Mouse (Mus musculus) midbrain, postnatal 0 days (tissue): ENCODE data around the gene Zmiz2. TPM values are rescaled to one million over a fixed set of nuclear protein-coding genes. Genes with fewer than 3 reads are reported as not detected.
A peak's percentile ranks its signal among the peaks of the same experiment; 100 is the strongest.

ENCODE experiments used
- ATAC-seq: fragments of 200-750 bp; cut with Nextera tagmentation; 2 replicates; pipeline ENCODE4 v1.8.0; 2017; ENCODE audit warnings: moderate number of reproducible peaks, mild to moderate bottlenecking, moderate TSS enrichment, moderate library complexity; ENCODE audit not compliant: low FRiP score
- DNase-seq: peaks from one replicate; pipeline ENCODE4 v3.0.0-alpha.2; 2015; ENCODE audit warnings: low spot score
- H3K27ac ChIP-seq: fragments of 300-500 bp; sonication (generic); 2 replicates; pipeline ENCODE4 v1.5.1; 2014; ENCODE audit warnings: low read depth, mild to moderate bottlenecking, low read length, mixed read lengths
- H3K27me3 ChIP-seq: fragments of 300-500 bp; sonication (generic); 2 replicates; pipeline ENCODE4 v1.6.1; 2014; ENCODE audit warnings: low read length, control low read depth, mixed read lengths; ENCODE audit not compliant: insufficient read depth
- H3K36me3 ChIP-seq: fragments of 300-500 bp; sonication (generic); 2 replicates; pipeline ENCODE4 v1.6.1; 2014; ENCODE audit warnings: low read length, control low read depth, mixed read lengths; ENCODE audit not compliant: insufficient read depth
- H3K4me1 ChIP-seq: fragments of 300-500 bp; sonication (generic); 2 replicates; pipeline ENCODE4 v1.6.1; 2014; ENCODE audit warnings: mild to moderate bottlenecking, control low read depth, antibody characterized with exemption, low read length, mixed read lengths; ENCODE audit not compliant: insufficient read depth
- H3K4me2 ChIP-seq: fragments of 300-500 bp; sonication (generic); 2 replicates; pipeline ENCODE4 v1.6.1; 2014; ENCODE audit warnings: low read depth, mild to moderate bottlenecking, low read length, mixed read lengths; ENCODE audit not compliant: poor library complexity, severe bottlenecking
- H3K4me3 ChIP-seq: fragments of 300-500 bp; sonication (generic); 2 replicates; pipeline ENCODE4 v1.5.1; 2014; ENCODE audit warnings: low read depth, mild to moderate bottlenecking, low read length, moderate library complexity
- H3K9ac ChIP-seq: fragments of 300-500 bp; sonication (generic); replicated peaks from 2 replicates; pipeline ENCODE4 v1.6.1; 2014; ENCODE audit warnings: mild to moderate bottlenecking, low read length, moderate library complexity, mixed read lengths; ENCODE audit not compliant: poor library complexity, severe bottlenecking
- H3K9me3 ChIP-seq: fragments of 300-500 bp; sonication (generic); 2 replicates; pipeline ENCODE4 v1.6.1; 2016; ENCODE audit warnings: low read length, control low read depth
- CTCF ChIP-seq: IDR thresholded peaks from 2 replicates; pipeline ENCODE4 v1.5.1; 2016; ENCODE audit warnings: antibody characterized with exemption, mild to moderate bottlenecking
- WGBS: fragments of 180-500 bp; shearing (Covaris S2); extraction: QIAGEN DNeasy Blood & Tissue Kit; methylation state at CpG from one replicate; pipeline ENCODE4 v1.1.7; 2014; 5-methylcytosine and 5-hydroxymethylcytosine counted together
- polyA plus RNA-seq: library from polyadenylated mRNA; unstranded; fragments of >200 nt; fragmentation: Nextera tagmentation; extraction: Ambion mirVana; gene quantifications from 2 replicates; pipeline ENCODE4 v1.2.1, GENCODE M21; 2015
- total RNA-seq: library from RNA; depleted of rRNA; stranded (reverse); fragments of >200 nt; gene quantifications from 2 replicates; pipeline ENCODE4 v1.2.3, GENCODE M21; 2014

Gene Zmiz2
- total and polyA plus RNA-seq, 2 experiments from 2014 or later: 36.0 to 153 TPM

DNA sequence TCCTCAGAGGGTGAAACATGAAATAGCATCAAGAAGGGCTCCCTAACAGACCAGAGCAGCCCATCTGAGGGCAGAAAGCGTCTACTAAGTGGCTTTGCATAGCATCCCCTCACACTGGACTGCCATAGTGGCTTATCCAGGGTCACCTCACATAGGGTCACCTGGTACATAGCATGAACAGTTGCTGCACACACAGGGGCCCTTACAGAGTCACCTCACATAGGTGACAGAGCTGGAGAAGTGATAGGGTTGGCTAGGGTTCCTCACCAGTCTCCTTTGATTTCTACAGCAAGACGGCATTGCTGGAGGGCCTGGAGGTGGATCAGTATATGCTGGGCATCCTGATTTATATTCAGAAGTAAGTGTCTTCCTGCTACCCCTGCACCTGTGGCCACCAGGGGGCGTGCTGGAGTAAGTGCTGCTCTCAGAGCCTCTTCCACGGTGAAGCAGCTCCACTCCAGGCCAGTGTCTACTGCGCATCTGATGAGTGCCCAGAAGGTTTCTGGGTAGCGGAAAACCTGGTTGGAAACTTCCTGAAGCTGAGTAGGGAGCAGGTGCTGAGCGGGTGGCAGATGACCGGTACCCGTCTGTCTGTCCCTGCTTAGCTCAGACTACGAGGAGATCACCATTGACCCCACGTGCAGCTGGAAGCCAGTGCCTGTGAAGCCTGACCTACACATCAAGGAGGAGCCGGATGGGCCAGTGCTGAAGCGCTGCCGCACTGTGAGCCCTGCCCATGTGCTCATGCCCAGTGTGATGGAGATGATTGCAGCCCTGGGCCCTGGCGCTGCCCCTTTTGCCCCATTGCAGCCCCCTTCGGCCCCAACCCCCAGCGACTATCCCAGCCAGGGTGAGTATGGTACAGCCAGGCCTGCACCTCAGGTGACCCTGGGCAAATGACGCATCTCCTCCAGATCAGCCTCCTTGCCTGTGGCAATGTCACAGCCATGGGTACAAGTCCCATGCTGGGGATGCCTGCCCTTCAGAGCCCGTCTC lies 13.9 kb downstream of the Zmiz2 start:
- Histone ChIP-seq H3K4me3 (no peak overlapping the region), H3K27me3 (no peaks in the 10 kb centered on the region), H3K9me3 (no peaks in the 10 kb centered on the region), H3K27ac (no peak overlapping the region), H3K9ac (no peak overlapping the region), H3K4me2 (no peak overlapping the region), H3K4me1 (no peaks in the 10 kb centered on the region), H3K36me3 (peaks cover 77% of the 10 kb centered on the region)
- peak; percentile 71 for TF ChIP-seq CTCF
- 88% methylated on average over 19 of the region's 19 CpGs for WGBS
- no peak for ATAC-seq
- no peak for DNase-seq

DNA sequence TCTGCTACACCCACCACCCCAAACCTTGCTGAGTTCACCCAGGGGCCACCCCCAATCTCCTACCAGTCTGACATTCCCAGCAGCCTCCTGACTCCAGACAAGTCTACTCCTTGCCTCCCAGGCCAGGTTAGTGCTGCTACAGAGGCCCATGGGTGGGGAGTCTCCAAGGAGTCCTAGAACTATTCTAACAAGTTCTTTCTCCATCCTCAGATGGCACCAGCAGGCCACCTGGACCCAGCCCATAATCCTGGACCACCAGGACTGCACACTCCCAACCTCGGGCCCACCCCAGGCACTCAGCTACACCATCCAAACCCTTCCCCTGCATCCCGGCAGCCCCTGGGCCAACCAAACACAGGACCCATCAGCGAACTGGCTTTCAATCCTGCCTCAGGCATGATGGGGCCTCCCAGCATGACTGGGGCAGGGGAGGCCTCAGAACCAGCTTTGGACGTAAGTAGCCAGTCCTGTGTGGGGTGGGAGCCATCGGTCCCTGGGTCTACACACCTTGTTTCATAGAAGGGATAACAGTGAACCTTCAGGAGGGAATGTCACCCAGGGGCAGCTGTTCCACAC lies 15.0 kb downstream of the Zmiz2 start:
- Histone ChIP-seq H3K4me3 (no peak overlapping the region), H3K4me2 (no peak overlapping the region), H3K27me3 (no peaks in the 10 kb centered on the region), H3K9me3 (no peaks in the 10 kb centered on the region), H3K4me1 (no peaks in the 10 kb centered on the region), H3K36me3 (peaks cover 68% of the 10 kb centered on the region), H3K9ac (no peak overlapping the region), H3K27ac (no peak overlapping the region)
- ATAC-seq (no peak), DNase-seq (no peak)
- 88% methylated on average over 5 of the region's 5 CpGs for WGBS
- TF ChIP-seq CTCF: no peak

DNA sequence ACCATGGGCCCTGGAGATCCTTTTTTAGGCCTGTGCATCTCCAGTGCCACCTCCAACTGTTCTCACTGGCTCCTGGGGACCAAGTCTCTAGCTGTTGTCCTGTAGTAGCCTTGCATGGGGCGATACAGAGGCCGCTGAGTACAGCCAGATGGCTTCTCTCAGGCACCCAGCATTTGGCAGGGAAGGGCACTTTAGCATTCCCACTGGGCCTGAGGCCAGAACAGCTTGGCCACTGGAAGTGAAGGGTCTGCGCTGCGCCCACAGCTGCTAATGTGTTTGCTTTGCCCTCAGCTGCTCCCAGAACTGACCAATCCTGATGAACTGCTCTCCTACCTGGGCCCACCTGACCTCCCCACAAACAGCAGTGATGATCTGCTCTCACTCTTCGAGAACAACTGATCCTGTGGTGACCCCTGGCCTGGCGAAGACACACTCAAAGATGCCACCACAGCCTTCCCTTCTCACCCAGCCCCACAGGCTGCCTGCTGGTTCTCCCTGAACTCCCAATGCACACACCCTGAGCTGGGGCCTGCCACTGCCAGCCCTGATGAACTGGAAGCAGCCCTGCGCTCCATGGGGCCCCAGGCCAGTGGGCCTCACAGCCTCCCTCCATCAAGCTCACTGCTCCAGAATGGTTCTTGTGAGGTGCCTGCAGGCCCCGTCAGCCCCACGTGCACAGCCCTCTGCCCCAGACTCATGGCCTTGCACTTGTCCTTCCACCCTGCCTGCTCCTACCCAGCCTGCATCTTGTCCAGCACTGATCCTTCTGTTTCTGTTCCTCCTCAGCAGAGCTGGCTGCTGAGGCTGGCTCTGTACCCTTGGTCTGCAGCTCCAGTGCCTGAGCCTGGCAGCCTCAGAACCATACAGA lies 16.1 kb downstream of the Zmiz2 start:
- H3K4me3 ChIP-seq: no peak overlapping the region
- no peaks in the 10 kb centered on the region for H3K4me1 ChIP-seq
- no peak for TF ChIP-seq CTCF
- H3K27ac ChIP-seq: peak overlapping the region; percentile 47; the same call in 1 of the 2 replicates
- no peak overlapping the region for H3K4me2 ChIP-seq
- H3K9me3 ChIP-seq: no peaks in the 10 kb centered on the region
- ATAC-seq (no peak), DNase-seq (peak; percentile 79)
- WGBS: 85% methylated on average over 9 of the region's 9 CpGs
- H3K36me3 ChIP-seq: peaks cover 59% of the 10 kb centered on the region
- no peaks in the 10 kb centered on the region for H3K27me3 ChIP-seq
- no peak overlapping the region for H3K9ac ChIP-seq

DNA sequence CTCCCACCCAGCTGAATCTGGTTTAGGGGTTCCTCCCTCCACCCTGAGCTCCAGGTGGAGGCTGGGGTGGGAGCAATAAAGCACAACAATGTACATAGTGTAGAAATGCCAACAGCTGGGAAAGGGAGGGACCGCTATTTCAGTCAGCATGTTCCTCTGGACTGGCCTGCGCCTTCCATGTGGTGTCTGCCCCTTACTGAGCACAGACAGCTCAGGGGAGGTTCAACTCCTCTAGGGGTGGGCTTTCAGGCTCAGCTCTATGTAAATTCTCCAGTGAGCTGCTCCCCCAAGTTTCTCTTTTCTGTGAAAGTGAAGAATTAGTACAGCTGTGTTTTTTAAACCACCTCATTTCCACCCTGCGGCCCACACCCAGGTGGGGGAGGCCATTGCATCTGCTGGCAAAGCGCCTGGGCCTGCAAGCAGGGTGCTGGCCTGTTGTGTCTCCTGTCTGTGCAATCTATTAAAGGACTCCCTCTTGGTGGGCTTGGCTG lies 16.8 kb downstream of the Zmiz2 start:
- Histone ChIP-seq H3K9ac (no peak overlapping the region), H3K36me3 (peaks cover 53% of the 10 kb centered on the region)
- no peak for DNase-seq

DNA sequence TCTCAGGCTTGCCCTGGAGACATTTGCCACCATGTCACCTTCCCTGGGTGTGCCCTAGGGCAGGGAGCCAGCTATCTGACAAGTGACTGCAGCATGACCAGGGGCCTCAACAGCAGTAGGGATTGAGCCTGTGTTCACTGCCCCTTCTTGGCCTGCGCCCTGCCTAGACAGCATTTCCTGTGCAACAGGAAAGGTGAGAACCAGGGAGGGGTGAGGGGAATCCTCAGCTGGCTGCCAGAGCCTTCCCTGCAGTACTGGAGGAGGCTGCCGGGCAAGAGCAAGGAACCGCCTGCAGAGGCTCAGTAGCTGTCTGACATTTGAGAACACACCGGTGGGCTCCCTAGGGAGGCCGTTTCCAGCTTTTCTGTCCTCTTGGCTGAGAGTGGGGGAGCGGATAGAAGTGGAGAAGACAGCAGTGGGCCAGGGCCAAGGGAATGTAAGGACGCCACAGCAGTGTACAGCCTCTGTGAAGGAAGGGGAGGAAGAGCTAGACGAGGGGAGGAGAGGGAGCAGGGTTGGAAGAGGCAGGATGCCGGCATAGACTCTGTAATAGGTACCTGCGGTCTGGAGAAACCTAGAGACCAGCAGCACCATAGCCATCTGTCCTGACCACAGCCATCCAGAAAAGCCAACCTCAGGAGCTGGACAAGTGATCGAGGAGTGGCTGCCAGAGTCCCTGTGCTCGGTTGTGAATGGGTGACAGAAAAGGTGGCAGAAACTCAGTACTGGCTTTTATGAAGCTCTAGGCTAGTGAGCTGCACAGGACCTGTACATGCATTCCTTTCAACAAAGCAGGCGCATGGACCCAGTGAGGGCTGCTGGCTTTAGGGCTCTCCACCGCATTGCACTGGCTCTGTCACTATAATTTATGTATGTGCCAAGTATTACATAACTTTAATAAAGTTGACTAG lies 17.6 kb downstream of the Zmiz2 start:
- Histone ChIP-seq H3K27me3 (no peaks in the 10 kb centered on the region), H3K4me2 (no peak overlapping the region), H3K9ac (peak overlapping the region; percentile 42; the same call in 1 of the 2 replicates), H3K36me3 (peaks cover 45% of the 10 kb centered on the region), H3K4me1 (no peaks in the 10 kb centered on the region), H3K27ac (peak overlapping the region; percentile 65), H3K4me3 (no peak overlapping the region), H3K9me3 (no peaks in the 10 kb centered on the region)
- no peak for TF ChIP-seq CTCF
- DNase-seq (peak; percentile 48), ATAC-seq (no peak)
- 44% methylated on average over 14 of the region's 14 CpGs for WGBS

More for the DNA sequence above, 16.8 kb downstream of the Zmiz2 start:
- Histone ChIP-seq H3K4me1 (no peaks in the 10 kb centered on the region), H3K27ac (peak overlapping the region; percentile 47), H3K27me3 (no peaks in the 10 kb centered on the region), H3K4me3 (no peak overlapping the region), H3K9me3 (no peaks in the 10 kb centered on the region), H3K4me2 (no peak overlapping the region)
- peak; percentile 10; the same call in 1 of the 2 replicates for ATAC-seq
- TF ChIP-seq CTCF: no peak
- 89% methylated on average over 4 of the region's 4 CpGs for WGBS
